Mouse (Mus musculus) megakaryocyte progenitor cell, adult 5-6 weeks (primary cell): ENCODE results near the gene Zfp800. TPM values are rescaled to one million over a fixed set of nuclear protein-coding genes. Genes with fewer than 3 reads are reported as not detected.

ENCODE experiments used
- ATAC-seq: replicated peaks from 2 replicates; pipeline ENCODE4 v1.8.0; 2016; ENCODE audit warnings: mild to moderate bottlenecking, moderate TSS enrichment, inconsistent platforms; ENCODE audit not compliant: poor library complexity
- total RNA-seq, 2 experiments: library from RNA; stranded (forward) in 1 of 2; stranded (reverse) in 1 of 2; fragments of 157-497, 149-512 nt in 1 of 2; fragments of 200-1000 nt in 1 of 2; gene quantifications; 2 replicates each; pipeline versions ENCODE4 v1.2.3 to v1.2.4; 2015 to 2017

Zfp800 gene
- total RNA-seq, 2 experiments from 2014 or later: 57.3 to 64.3 TPM

- no peak for ATAC-seq
Observed at GRCm38 (mm10) chr6:28218386-28218785, 179.4 kb downstream of the Zfp800 start.

- ATAC-seq: peak; percentile 87
Observed at GRCm38 (mm10) chr6:28215268-28215954, 182.4 kb downstream of the Zfp800 start.

- ATAC-seq: no peak; the same call in 1 of the 2 replicates
Observed at GRCm38 (mm10) chr6:28214658-28215267, 183.0 kb downstream of the Zfp800 start.

- no peak for ATAC-seq
Observed at GRCm38 (mm10) chr6:28203454-28203853, 194.4 kb downstream of the Zfp800 start.

- ATAC-seq: no peak
Observed at GRCm38 (mm10) chr6:28202833-28203232, 195.0 kb downstream of the Zfp800 start.

GRCm38 (mm10) chr6:28193901-28194300, 203.9 kb downstream of the Zfp800 start:
- ATAC-seq: no peak

GRCm38 (mm10) chr6:28191935-28192334, 205.9 kb downstream of the Zfp800 start:
- ATAC-seq: no peak

Other genes with a start within 250 kb of the Zfp800 start
- 45.1 and 45.5 TPM in 2 replicates for gene Arf5, start 25.6 kb upstream of the Zfp800 start, total RNA-seq (2015)
- 44.2 and 45.2 TPM in 2 replicates for gene Arf5, start 25.6 kb upstream of the Zfp800 start, total RNA-seq (2017)
- gene Fscn3, start 29.8 kb upstream of the Zfp800 start, total RNA-seq (2015): not detected in 2 replicates
- not detected in 2 replicates for gene Fscn3, start 29.8 kb upstream of the Zfp800 start, total RNA-seq (2017)
- gene Gcc1, start 30.4 kb upstream of the Zfp800 start, total RNA-seq (2015): 4.0 and 4.4 TPM in 2 replicates
- gene Gcc1, start 30.4 kb upstream of the Zfp800 start, total RNA-seq (2017): 9.5 and 10.2 TPM in 2 replicates
- not detected in 2 replicates for gene Pax4, start 51.3 kb upstream of the Zfp800 start, total RNA-seq (2015)
- not detected in 2 replicates for gene Pax4, start 51.3 kb upstream of the Zfp800 start, total RNA-seq (2017)
- 85.0 and 89.1 TPM in 2 replicates for gene Snd1, start 77.1 kb upstream of the Zfp800 start, total RNA-seq (2015)
- 177 and 186 TPM in 2 replicates for gene Snd1, start 77.1 kb upstream of the Zfp800 start, total RNA-seq (2017)